Mouse (Mus musculus) liver, embryonic 16.5 days (tissue): ENCODE data around the gene Sdc4. TPM values are rescaled to one million over a fixed set of nuclear protein-coding genes. Genes with fewer than 3 reads are reported as not detected.
A peak's percentile ranks its signal among the peaks of the same experiment; 100 is the strongest.

ENCODE experiments used
- ATAC-seq: fragments of 200-750 bp; cut with Nextera tagmentation; 2 replicates; pipeline ENCODE4 v1.8.0; 2017; ENCODE audit warnings: low read depth, mild to moderate bottlenecking, moderate number of reproducible peaks, moderate library complexity
- H3K27ac ChIP-seq: fragments of 300-500 bp; sonication (generic); 2 replicates; pipeline ENCODE4 v1.5.1; 2014; ENCODE audit warnings: mild to moderate bottlenecking, low read length
- H3K27me3 ChIP-seq: fragments of 300-500 bp; sonication (generic); 2 replicates; pipeline ENCODE4 v1.6.1; 2014; ENCODE audit warnings: low read depth, low read length, mixed read lengths; ENCODE audit not compliant: control insufficient read depth, insufficient read depth
- H3K36me3 ChIP-seq: fragments of 300-500 bp; sonication (generic); 2 replicates; pipeline ENCODE4 v1.6.1; 2014; ENCODE audit warnings: mild to moderate bottlenecking; ENCODE audit not compliant: control insufficient read depth, insufficient read depth
- H3K4me1 ChIP-seq: fragments of 300-500 bp; sonication (generic); 2 replicates; pipeline ENCODE4 v1.6.1; 2014; ENCODE audit warnings: low read depth, low read length, mixed read lengths; ENCODE audit not compliant: control insufficient read depth
- H3K4me2 ChIP-seq: fragments of 300-500 bp; sonication (generic); 2 replicates; pipeline ENCODE4 v1.6.1; 2014; ENCODE audit warnings: low read depth, low read length, mixed read lengths
- H3K4me3 ChIP-seq: fragments of 300-500 bp; sonication (generic); 2 replicates; pipeline ENCODE4 v1.5.1; 2014; ENCODE audit warnings: low read depth, mild to moderate bottlenecking, low read length
- H3K9ac ChIP-seq: fragments of 300-500 bp; sonication (generic); 2 replicates; pipeline ENCODE4 v1.6.1; 2014; ENCODE audit warnings: low read depth, low read length
- H3K9me3 ChIP-seq: fragments of 300-500 bp; sonication (generic); replicated peaks from 2 replicates; pipeline ENCODE4 v1.6.1; 2016; ENCODE audit warnings: low read length; ENCODE audit not compliant: control insufficient read depth
- WGBS: fragments of 180-500 bp; shearing (Covaris S2); extraction: QIAGEN DNeasy Blood & Tissue Kit; methylation state at CpG from one replicate; pipeline ENCODE4 v1.1.7; 2014; ENCODE audit not compliant: insufficient replicate concordance; 5-methylcytosine and 5-hydroxymethylcytosine counted together
- polyA plus RNA-seq: library from polyadenylated mRNA; unstranded; fragments of >200 nt; fragmentation: Nextera tagmentation; extraction: Ambion mirVana; gene quantifications from 2 replicates; pipeline ENCODE4 v1.2.1, GENCODE M21; 2015

The Sdc4 gene
- polyA plus RNA-seq, 1 experiment from 2014 or later: 72.5 TPM

DNA sequence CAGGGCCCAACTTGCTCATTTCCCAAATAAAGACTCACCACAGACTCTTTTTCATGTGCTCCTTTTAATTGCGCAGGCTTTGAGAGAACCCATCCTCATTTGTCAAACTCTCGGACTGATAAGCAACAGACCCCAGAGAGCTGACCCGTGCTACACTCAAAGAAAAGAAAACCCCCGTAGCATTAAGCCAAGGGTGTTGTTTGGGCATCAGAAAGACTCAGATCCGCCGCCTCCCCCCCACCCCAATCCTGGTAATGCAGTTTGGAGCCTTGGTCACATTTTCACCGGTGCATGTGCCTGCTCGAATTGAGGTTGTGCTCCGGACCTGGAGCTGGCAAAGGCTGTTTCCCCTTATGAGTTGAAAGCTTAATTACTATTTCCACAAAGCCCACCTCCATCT lies 38.6 kb downstream of the Sdc4 start, which contains the start of gene Matn4:
TSS of gene Matn4 (minus strand) at position 101 of the 400 bp plus-strand sequence.
- no peak for ATAC-seq
- H3K36me3 ChIP-seq: no peaks in the 10 kb centered on the region
- H3K9ac ChIP-seq: no peak within 1 kb of the TSS
- H3K4me1 ChIP-seq: no peaks in the 10 kb centered on the region
- no peak within 1 kb of the TSS for H3K4me3 ChIP-seq
- H3K9me3 ChIP-seq: no peaks in the 10 kb centered on the region
- H3K27me3 ChIP-seq: peaks cover 89% of the 10 kb centered on the region
- WGBS: 12% methylated on average over 9 of the region's 9 CpGs
- no peak within 1 kb of the TSS for H3K27ac ChIP-seq
- peak within 1 kb of the TSS; percentile 9; the same call in 1 of the 2 replicates for H3K4me2 ChIP-seq

DNA sequence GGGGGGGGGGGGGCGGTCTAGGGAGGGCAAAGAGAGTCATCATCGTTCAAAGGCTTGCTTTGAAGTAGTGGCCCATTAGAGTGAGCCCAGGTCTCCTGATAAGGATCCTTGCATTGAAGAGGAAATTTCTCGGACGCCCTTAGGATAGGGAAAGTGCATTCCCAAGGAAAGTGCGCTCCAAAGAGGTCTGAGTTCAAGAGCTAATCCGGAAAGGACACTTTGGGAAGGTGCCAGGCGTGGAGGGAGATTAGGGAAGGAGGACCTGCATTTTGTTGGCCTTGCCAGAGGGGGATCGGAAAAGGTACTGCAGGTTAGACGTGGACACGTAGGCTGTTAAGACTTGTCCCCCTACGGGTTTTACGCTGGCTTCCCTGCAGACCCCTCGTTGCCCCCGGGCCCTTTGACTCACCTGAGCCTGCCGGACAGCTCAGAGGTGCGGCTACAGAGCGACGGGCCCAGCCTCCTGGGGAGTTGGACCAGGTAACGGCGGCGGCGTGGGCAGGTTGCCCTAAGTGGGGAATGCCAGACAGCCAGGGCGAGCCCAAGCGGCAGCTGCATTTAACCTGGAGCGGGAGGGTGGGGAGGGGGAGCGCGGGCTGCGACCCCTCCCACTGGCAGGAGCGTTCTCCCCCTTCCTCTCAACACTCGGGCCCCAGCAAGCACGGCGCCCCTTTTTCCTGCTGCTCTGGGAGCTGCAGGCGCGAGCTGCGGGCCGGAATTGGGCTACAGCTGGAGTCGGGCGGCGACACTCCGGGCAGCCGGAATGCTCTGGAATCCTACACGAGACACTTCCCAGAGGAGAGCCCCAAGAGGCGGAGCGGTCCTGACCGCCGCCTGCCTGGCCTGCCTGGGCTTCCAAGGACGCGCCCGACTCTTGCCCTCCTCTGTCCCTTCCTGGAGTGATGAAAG lies 39.4 kb downstream of the Sdc4 start:
- no peak overlapping the region for H3K27ac ChIP-seq
- no peaks in the 10 kb centered on the region for H3K9me3 ChIP-seq
- peak overlapping the region; percentile 9; the same call in 1 of the 2 replicates for H3K4me2 ChIP-seq
- H3K27me3 ChIP-seq: peaks cover 92% of the 10 kb centered on the region
- no peaks in the 10 kb centered on the region for H3K36me3 ChIP-seq
- H3K4me3 ChIP-seq: no peak overlapping the region
- ATAC-seq: no peak
- WGBS: 2% methylated on average over 48 of the region's 49 CpGs
- H3K4me1 ChIP-seq: no peaks in the 10 kb centered on the region
- H3K9ac ChIP-seq: no peak overlapping the region

DNA sequence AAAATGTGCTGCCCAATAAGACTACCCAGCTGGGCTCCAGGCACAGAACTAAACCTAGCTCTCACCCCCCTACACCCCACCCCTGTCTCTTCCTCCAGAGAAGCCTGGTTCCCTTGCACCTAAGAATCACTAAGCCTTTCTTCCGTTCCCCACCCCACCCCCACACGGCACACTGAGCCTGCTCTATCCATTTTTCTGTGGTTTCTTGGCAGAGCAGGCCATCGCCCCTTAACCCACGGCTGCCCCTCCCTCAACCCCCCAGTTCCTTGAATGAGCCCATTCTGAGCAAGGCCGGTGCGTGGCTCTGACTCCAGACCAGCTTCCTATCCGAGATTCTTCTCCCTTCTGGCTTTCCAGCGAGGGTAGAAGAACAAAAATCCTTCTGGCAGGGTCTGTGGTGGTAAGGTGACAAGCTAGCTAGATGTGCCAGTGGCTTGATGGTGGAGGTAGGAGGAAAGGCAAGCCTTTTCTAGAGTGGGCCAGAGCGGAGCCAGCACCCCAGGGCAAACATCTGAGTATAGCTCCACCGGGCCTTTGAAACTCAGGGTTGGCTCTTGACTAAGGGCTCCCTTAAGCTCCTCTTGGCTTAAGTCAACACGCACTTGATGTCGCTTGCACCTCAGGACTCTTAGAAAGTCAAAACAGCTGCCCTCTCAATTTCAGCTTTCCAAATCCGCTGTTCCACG lies 40.1 kb downstream of the Sdc4 start:
- Histone ChIP-seq H3K27ac (no peak overlapping the region), H3K9ac (no peak overlapping the region), H3K4me3 (no peak overlapping the region), H3K4me2 (no peak overlapping the region), H3K9me3 (no peaks in the 10 kb centered on the region), H3K36me3 (no peaks in the 10 kb centered on the region), H3K27me3 (peaks cover 90% of the 10 kb centered on the region), H3K4me1 (no peaks in the 10 kb centered on the region)
- WGBS: 9% methylated on average over 14 of the region's 14 CpGs
- ATAC-seq: no peak

DNA sequence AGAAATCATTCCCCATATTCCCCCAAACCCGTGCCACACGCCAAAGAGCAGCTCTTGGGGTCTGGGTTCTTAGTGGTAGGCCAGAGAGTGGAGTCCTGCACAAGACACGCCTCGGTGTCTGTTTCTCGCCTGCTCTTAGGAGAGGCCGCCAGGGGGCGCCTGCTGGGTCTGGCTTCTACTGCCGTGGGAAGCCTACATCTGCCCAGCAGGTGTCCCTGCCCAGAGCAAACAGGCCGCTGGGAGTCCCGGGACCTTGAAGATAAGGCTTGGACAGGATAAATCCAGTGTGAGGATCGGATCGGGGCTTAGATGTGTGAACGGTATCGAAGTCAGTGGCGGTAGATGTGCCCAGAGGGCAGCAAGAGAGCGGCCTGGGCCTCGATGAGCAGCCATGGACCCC lies 40.8 kb downstream of the Sdc4 start, which contains the start of gene Rbpjl:
TSS of gene Rbpjl (plus strand) at position 236 of the 400 bp plus-strand sequence.
- no peak within 1 kb of the TSS for H3K4me2 ChIP-seq
- H3K9me3 ChIP-seq: no peaks in the 10 kb centered on the region
- H3K27ac ChIP-seq: no peak within 1 kb of the TSS
- H3K4me3 ChIP-seq: no peak within 1 kb of the TSS
- no peak within 1 kb of the TSS for H3K9ac ChIP-seq
- no peaks in the 10 kb centered on the region for H3K36me3 ChIP-seq
- peaks cover 84% of the 10 kb centered on the region for H3K27me3 ChIP-seq
- 6% methylated on average over 17 of the region's 17 CpGs for WGBS
- ATAC-seq: peak; percentile 16; the same call in 1 of the 2 replicates
- no peaks in the 10 kb centered on the region for H3K4me1 ChIP-seq

DNA sequence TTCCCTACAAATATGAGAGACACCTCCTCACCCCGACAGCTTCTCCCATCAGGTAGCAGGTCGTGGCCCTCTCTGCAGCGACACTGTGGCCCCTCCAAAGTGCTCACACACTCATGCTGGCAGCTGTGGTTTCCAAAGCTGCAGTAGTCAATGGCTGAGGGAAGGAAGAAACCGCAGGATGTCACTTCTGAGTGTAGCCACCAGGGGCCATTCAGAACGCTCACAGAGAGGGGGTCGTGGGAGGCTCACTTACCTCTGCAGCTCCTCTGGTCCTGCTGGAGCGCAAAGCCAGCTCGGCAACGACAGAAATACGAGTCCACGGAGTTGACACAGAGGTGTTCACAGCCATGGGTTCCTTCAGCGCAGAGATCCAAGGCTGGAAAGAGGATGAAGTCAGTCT lies 46.8 kb downstream of the Sdc4 start:
- no peaks in the 10 kb centered on the region for H3K4me1 ChIP-seq
- H3K4me2 ChIP-seq: no peak overlapping the region
- no peaks in the 10 kb centered on the region for H3K9me3 ChIP-seq
- H3K36me3 ChIP-seq: no peaks in the 10 kb centered on the region
- H3K9ac ChIP-seq: no peak overlapping the region
- no peak overlapping the region for H3K27ac ChIP-seq
- ATAC-seq: no peak
- H3K4me3 ChIP-seq: no peak overlapping the region
- peaks cover 29% of the 10 kb centered on the region for H3K27me3 ChIP-seq
- WGBS: 57% methylated on average over 12 of the region's 12 CpGs

DNA sequence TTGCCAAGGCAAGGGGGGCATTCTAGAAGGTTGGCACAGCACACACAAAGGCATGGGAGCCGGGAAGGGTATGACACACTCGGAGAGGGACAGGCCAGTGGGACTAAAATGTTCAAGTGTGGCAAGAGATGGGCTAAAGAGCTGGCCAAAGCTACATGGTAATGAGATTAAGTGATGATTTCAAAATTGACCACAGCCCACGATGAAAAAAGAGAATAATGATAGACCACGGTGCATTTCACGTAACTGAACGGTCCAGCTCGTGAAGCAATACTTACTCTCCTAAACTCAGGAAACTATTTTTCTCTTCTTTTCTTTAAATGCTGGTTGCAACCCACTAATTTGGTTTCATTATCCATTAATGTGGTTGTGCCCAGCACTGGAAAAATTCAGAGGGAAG lies 47.6 kb downstream of the Sdc4 start:
- Histone ChIP-seq H3K27me3 (peaks cover 20% of the 10 kb centered on the region), H3K36me3 (no peaks in the 10 kb centered on the region), H3K4me3 (no peak overlapping the region), H3K9ac (no peak overlapping the region), H3K27ac (no peak overlapping the region), H3K4me2 (no peak overlapping the region), H3K9me3 (no peaks in the 10 kb centered on the region), H3K4me1 (no peaks in the 10 kb centered on the region)
- ATAC-seq: no peak
- 64% methylated on average over 7 of the region's 7 CpGs for WGBS

DNA sequence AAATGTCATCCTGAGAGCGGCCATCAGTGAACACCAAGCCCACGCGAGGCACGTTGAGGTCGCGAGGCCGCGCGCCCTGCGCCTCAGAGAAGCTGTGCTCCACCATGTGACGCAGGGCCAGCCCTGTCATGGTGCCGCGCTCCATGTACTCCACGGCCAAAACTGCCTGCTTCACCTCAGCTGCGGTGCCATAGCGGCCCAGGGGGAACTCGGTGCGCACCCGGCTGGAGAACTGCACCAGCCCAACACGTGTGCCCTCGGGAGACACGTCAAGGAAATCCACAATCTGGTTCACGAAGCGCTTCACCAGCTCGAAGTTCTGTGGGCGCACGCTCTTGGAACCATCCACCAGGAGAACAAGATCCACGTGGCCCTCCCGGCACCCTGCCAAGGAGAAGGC lies 50.6 kb downstream of the Sdc4 start:
- 69% methylated on average over 29 of the region's 29 CpGs for WGBS
- H3K27ac ChIP-seq: no peak overlapping the region
- peaks cover 10% of the 10 kb centered on the region for H3K27me3 ChIP-seq
- ATAC-seq: no peak
- H3K9me3 ChIP-seq: no peaks in the 10 kb centered on the region
- H3K4me2 ChIP-seq: no peak overlapping the region
- H3K9ac ChIP-seq: no peak overlapping the region
- H3K4me1 ChIP-seq: no peaks in the 10 kb centered on the region; the same call in 1 of the 2 replicates
- H3K4me3 ChIP-seq: no peak overlapping the region
- H3K36me3 ChIP-seq: no peaks in the 10 kb centered on the region

DNA sequence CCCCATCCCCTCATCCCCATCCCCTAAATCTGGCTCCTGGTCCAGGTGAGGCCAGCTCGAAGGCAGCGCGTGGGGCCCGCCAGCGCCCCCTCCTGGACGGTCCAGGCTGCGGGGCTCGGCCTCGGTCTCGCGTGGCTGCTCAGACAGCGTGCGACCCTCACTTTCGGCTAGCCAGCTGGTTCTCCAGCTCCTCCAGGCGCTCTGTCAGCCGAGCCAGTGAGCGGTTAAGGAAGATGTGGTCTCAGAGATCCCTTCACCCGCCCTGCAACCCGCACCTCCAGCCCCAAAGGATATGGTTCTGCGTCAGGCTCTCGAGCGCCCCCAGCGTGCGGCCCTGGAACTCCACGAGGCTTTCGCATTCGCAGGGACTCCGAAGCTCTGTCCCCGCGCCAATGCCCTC lies 54.2 kb downstream of the Sdc4 start:
- peak overlapping the region; percentile 46 for H3K4me3 ChIP-seq
- WGBS: under 1% methylated on average over 28 of the region's 30 CpGs
- no peak overlapping the region for H3K27ac ChIP-seq
- H3K4me1 ChIP-seq: no peaks in the 10 kb centered on the region; the same call in 1 of the 2 replicates
- H3K4me2 ChIP-seq: peak overlapping the region; percentile 48
- no peaks in the 10 kb centered on the region for H3K9me3 ChIP-seq
- no peaks in the 10 kb centered on the region for H3K36me3 ChIP-seq
- peaks cover 10% of the 10 kb centered on the region for H3K27me3 ChIP-seq
- ATAC-seq: no peak
- H3K9ac ChIP-seq: no peak overlapping the region

DNA sequence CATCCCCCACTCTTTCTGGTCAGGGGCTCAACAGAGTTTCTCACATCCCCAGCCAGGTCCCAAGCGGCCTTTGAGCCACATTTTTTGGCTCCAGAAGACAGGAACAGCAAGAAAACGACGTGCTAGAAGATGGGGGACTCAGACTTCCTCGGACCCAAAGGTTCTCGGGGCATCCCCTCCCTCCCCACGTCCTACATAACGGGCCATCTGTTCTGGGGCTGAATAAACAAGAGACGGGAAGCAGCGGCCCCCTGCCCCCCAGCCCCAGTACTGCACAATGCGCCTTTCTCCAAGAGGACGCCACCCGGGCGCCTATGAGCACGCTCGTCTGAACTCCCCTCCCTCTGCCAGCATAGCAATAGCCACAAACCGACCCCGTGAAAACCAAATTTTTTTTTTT lies 54.7 kb downstream of the Sdc4 start, which contains the start of gene Slpi:
TSS of gene Slpi (minus strand) at position 76 of the 400 bp plus-strand sequence.
- no peak for ATAC-seq
- Histone ChIP-seq H3K4me3 (peak within 1 kb of the TSS; percentile 46), H3K27me3 (peaks cover 10% of the 10 kb centered on the region), H3K36me3 (no peaks in the 10 kb centered on the region), H3K4me1 (no peaks in the 10 kb centered on the region; the same call in 1 of the 2 replicates), H3K27ac (no peak within 1 kb of the TSS), H3K9me3 (no peaks in the 10 kb centered on the region), H3K4me2 (peak within 1 kb of the TSS; percentile 48), H3K9ac (no peak within 1 kb of the TSS)
- 1% methylated on average over 17 of the region's 17 CpGs for WGBS
